Mouse (Mus musculus): ENCODE data around the gene C2cd5.
"Not testable (repeated sequence)": the region's sequence is repeated elsewhere in the genome, so short reads cannot be mapped to it uniquely, and the experiment has no call there.

Gene C2cd5

GRCm38 (mm10) chr6:143099681-143100382 lies at the start of gene C2cd5:
C2cd5 (minus strand) TSS chr6:143100141.
- peak; percentile 94 for DNase-seq (ENCODE audit: low spot score)

GRCm38 (mm10) chr6:143148868-143149267 lies 48.9 kb upstream of the C2cd5 start:
- DNase-seq (ENCODE audit: low spot score): no peak

DNA sequence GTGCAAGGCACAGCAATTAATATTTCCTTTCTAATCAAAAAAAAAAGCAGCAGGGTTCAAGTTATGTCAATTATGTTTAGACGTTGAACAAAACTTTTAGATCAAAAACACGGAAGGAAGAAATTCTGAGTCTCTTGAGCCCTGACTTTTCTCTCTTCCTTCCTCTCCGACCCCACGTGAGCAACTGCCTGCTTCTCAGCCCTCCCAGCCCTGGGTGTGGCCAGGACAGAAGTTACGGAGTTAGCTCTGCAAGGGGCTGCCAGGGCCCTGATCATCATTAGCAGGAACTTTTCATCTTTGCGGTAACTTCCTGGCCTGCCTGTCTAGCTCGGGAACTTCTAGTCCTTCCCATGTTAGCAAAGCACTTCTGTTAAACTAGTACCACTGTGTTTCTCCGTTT lies 46.8 kb upstream of the C2cd5 start:
- no peak for DNase-seq (ENCODE audit: low spot score)

DNA sequence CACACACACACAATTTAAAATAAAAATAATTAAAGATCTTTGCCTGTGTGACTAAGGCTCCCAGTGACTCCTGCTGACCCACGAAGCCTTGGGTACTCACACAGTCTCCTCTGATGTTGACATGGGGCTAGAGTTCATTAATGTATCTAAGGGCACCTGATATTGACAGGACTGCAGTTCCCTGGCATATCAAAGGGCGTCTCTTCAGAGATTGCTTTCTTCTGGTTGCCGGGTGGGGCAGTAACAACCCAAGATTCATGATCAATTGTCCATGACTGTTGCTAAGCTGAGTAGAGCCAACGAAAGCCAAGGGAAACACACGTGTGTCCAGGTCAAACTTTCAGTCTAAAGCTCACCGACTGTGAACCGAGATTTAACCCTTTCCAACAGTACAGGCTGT lies 45.1 kb upstream of the C2cd5 start:
- no peak for DNase-seq (ENCODE audit: low spot score)

DNA sequence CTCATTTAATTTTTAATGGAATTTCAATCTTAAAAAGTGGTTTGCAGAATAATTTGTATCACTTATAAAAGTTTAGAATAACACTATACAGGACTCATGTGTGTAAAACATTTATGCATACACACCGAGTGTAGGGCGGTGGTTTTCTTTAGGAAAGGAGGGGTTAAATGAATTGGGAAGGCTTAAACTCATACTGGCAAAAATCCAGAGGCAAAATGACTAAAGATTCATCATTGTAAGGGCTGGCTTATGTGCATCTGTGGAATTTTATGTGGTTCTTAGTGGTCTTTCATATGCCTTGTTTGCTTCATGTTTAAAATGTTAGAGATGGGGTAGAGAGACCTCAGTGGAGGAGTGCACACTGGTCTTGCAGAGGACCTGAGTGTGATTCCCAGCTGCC lies 44.6 kb upstream of the C2cd5 start:
- no peak for DNase-seq (ENCODE audit: low spot score)

DNA sequence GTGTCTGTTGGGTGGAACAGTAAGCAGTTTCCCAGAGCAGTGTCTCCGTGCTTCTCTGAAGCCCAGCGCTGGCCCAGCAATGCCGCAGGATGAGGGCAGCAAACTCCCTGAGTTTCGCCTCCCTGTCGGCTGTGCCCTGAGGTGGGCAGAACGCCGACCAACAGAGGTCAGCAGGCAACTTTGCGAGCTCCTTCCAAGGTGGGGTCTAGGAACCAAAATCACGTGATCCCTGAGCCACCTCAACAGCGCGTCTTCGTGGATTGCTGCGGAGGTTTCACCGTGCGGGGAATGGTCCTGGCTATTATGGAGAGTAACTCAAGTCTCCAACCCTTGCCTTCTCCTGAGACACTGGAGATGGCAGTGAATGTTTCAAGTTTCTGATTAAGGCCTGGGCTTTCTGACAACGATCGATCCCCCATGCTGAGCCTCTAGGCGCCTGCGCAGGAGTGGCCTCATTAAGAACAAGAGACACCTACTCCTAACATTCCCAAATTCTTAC lies 43.9 kb upstream of the C2cd5 start:
- DNase-seq (ENCODE audit: low spot score): no peak

- no peak for DNase-seq (ENCODE audit: low spot score)
Observed at GRCm38 (mm10) chr6:143143321-143143720, 43.4 kb upstream of the C2cd5 start.

- DNase-seq (ENCODE audit: low spot score): no peak
Observed at GRCm38 (mm10) chr6:143142861-143143260, 42.9 kb upstream of the C2cd5 start.

GRCm38 (mm10) chr6:143141624-143142592 lies 42.0 kb upstream of the C2cd5 start:
- DNase-seq (ENCODE audit: low spot score): not testable (repeated sequence)

DNA sequence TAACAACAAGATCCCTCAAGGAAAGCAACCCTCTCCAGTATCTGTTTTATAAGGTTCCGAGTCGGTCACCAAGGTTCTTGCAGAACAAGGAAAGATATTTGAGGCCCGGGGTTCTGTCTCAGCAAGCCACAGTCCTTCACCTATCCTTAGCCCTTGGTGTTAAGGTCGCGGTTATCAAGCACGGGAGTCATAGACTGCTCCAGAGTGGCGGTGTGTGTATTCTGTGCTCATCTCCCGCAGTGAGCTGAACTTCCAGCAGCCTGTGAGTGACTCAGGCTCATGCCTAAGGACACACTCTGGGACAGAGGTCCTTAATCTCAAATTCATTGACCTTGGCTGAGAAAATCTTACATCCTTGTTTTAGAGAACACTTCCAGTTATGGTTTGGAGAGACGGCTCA lies 40.9 kb upstream of the C2cd5 start:
- no peak for DNase-seq (ENCODE audit: low spot score)

- DNase-seq (ENCODE audit: low spot score): no peak
Observed at GRCm38 (mm10) chr6:143139417-143139816, 39.5 kb upstream of the C2cd5 start.

- no peak for DNase-seq (ENCODE audit: low spot score)
Observed at GRCm38 (mm10) chr6:143137341-143137740, 37.4 kb upstream of the C2cd5 start.

DNA sequence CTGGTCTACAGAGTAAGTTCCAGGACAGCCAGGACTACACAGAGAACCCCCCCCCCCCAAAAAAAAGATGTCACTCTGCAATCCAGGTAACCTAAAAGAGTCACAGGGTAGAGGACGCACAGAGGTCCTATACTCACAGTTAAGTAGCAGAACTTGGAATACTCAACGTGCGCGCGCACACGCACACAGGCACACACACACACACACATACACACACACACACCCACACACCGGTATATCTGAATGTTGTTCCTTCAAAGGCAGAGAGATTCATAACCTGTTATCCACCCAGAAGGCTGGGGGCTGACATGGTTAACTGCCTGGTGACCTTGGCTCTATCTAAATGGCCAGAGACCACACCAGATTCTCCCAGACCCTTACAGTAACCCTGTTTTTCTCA lies 36.7 kb upstream of the C2cd5 start:
- no peak for DNase-seq (ENCODE audit: low spot score)

GRCm38 (mm10) chr6:143135097-143135496 lies 35.2 kb upstream of the C2cd5 start:
- no peak for DNase-seq (ENCODE audit: low spot score)

- no peak for DNase-seq (ENCODE audit: low spot score)
Observed at GRCm38 (mm10) chr6:143133150-143133549, 33.2 kb upstream of the C2cd5 start.

DNA sequence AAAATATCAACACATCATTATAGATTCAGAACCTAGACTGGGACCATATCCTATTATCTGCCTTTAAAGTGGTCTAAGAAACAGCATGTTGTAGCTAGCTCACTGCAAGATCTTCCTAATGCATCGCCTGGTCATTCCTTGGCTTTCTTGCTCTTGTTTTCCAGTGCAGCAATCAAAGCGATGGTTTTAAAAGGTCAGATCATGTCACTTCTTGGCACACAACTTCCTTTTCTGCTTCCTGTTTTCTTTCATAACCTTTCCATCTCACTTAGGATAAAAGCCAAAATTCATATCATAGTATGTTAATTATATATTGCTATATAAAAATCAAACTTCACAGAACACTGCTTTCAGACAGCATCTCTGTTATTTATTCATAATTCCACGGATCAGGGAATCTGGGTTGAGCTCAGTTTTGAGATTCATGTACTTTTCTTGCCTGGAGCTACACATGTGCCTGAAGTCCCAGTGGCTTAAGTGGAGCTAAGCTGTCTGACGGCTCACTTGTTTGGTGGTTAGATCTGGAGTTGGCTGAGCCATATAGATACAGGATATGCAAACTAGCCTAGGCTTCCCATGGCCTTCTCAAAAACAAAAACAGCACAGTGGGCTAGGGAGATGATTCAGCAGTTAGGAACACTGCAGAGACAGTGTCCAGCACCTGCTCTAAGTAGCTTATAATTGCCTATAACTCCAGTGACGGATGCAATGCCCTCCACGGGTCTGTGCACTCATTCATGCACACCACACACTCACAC lies 32.1 kb upstream of the C2cd5 start:
- no peak for DNase-seq (ENCODE audit: low spot score)

GRCm38 (mm10) chr6:143130411-143130810 lies 30.5 kb upstream of the C2cd5 start:
- no peak for DNase-seq (ENCODE audit: low spot score)

DNA sequence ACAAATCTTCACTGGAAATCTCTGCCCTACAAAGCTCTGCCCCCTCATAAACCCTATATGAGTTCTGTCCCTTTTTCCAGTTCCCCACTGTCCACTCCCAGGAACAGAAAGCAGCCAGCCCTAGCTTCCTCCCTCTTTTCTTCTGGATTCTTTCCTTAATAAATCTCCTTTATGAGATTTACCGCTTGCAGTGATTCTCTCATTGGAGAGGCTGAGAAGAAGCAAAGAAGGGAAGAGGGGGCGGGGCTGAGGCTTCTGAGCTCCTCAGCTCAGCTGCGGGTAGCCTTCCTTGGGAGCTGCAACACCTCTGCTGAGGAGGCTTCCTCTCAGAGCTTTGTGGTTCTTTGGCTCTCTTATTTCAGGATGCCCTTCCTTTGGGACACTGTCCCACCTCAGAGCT lies 30.0 kb upstream of the C2cd5 start:
- DNase-seq (ENCODE audit: low spot score): no peak

DNA sequence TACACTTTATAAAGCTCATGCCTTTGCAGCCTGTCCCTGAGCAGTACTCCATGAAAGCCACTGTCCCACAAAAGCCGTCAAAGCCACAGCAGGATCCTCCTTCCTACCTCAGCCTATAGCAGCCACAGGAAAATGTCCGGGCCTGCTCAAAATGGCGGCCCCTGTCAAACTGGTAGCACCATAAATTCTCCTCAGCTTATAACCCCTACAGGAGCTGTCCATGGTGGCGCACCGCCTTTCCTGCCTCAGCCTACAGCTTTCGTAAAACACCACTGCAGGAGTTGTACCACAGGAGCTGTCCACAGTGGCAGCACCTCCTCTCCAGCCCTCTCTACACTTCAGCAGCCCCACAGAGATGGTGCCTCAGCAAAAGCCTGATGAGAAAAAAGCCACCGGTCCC lies 29.5 kb upstream of the C2cd5 start:
- DNase-seq (ENCODE audit: low spot score): no peak

- DNase-seq (ENCODE audit: low spot score): no peak
Observed at GRCm38 (mm10) chr6:143125721-143126120, 25.8 kb upstream of the C2cd5 start.

- no peak for DNase-seq (ENCODE audit: low spot score)
Observed at GRCm38 (mm10) chr6:143119325-143119724, 19.4 kb upstream of the C2cd5 start.

GRCm38 (mm10) chr6:143116779-143117178 lies 16.8 kb upstream of the C2cd5 start:
- no peak for DNase-seq (ENCODE audit: low spot score)
